Mouse (Mus musculus) cerebellum, adult 2 months (tissue): ENCODE results near the gene Zscan26.

Experiments used
- CTCF ChIP-seq: fragments of 200-500 bp; IDR thresholded peaks from 2 replicates; pipeline ENCODE4 v1.5.1; 2011; ENCODE audit warnings: low read depth, mild to moderate bottlenecking, control low read depth, low read length, moderate library complexity, borderline replicate concordance; ENCODE audit not compliant: insufficient read depth
- POLR2A ChIP-seq: fragments of 200-500 bp; IDR thresholded peaks from 2 replicates; pipeline ENCODE4 v1.6.1; 2011; ENCODE audit warnings: low read length, control low read depth, borderline replicate concordance; ENCODE audit not compliant: insufficient read depth

GRCm38 (mm10) chr13:21446796-21447195 lies 6.7 kb downstream of the Zscan26 start:
- TF ChIP-seq CTCF: no peak
- no peak for TF ChIP-seq POLR2A
